Mouse (Mus musculus): ENCODE measurements at regions not wholly inside any gene's neighbourhood (a gene's known extent, or its start where the extent isn't known, plus 50 kb on each side); places are given as distances from the start of the nearest gene placed in this dataset.
"Not testable (repeated sequence)": the region's sequence is repeated elsewhere in the genome, so short reads cannot be mapped to it uniquely, and the experiment has no call there.

- DNase-seq (ENCODE audit: low spot score in 2 of 2) = no peak
Observed at GRCm38 (mm10) chr10:19494461-19495105, 97.2 kb upstream of the Ifngr1 start.

DNA sequence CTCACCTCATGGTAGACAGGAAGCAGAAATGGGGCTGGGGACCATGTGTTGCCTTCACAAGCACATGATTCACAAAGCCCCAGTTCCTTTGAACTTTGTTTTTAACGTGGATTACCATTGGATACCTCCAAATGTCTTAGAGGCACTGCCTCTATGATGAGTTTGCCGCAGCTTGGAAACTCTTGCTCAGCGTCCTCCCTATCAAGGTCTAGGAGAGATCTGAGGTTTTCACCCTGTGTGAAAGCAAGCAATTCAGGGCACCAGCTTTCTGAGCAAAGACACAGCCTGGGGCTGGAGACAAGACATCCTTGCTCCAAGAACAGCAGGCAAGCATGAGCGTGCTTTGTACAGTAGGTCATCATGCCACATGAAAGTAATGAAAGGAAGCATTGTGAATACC, 93.6 kb upstream of the Ifngr1 start:
- no peak for DNase-seq (ENCODE audit: low spot score in 2 of 2)

- no peak for DNase-seq (ENCODE audit: low spot score in 2 of 2)
Observed at GRCm38 (mm10) chr10:19502874-19503273, 88.9 kb upstream of the Ifngr1 start.

DNA sequence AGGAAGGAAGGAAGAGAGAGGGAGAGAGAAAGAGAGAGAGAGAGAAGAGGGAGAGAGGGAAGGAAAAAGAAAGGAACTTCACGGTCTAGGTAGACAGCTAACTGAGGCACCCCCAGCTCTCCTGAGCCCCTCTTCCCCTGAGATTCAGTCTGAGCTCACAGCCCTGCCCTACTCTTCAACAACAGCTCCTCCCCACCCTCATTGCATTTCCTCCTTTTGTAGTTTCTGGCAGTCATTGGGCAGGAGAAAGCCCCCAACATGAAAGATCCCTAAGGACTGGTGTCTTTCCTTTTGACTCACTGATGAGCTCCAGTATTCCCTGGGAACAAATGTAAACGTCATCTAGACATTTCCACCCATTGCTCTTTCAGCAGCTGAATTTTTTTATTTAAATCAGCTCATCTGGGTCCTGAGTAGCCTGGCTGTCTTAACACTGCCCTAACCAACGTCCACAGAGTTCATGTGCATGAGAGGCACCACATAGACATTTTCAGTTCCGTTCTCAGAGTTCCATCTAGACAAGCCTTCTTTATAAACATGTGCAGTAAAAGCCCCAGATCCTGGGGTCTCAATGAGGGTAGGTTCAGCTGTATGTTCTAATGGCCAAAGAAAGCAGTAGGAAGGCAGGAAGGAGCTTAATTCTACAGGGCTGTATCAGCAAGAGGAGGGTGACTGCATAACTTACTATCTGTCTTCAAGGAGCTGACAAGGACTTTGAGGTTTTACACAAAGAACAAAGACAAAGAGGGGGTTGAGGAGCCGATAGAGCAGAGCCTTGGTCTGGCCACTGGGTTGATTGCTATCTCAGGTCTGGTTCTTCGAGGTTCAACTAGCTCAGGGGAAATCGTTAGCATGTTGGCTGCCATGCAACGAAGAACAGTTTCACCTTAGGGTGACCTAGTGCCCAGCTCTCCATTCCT, 87.6 kb upstream of the Ifngr1 start:
- DNase-seq (ENCODE audit: low spot score in 2 of 2) = no peak

DNA sequence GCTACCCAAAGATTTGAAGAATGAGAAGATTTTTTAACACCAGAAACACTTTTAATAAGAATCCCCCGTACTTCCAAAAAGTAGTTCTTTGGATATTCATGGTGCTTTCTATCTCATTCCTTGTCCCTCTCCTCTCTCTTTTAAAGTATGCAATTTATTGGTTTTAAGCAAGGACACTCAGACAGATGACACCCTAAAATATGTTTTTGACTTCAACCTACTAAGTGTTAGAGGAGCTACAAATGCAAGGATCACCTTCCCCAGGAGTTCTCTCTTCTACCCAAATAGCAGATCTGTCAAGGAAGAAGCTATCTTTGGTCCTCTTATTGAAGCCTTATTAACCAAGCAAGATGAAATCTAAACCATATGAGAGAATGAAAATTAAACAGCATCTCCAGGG, 86.6 kb upstream of the Ifngr1 start:
- DNase-seq (ENCODE audit: low spot score in 2 of 2) = no peak

DNA sequence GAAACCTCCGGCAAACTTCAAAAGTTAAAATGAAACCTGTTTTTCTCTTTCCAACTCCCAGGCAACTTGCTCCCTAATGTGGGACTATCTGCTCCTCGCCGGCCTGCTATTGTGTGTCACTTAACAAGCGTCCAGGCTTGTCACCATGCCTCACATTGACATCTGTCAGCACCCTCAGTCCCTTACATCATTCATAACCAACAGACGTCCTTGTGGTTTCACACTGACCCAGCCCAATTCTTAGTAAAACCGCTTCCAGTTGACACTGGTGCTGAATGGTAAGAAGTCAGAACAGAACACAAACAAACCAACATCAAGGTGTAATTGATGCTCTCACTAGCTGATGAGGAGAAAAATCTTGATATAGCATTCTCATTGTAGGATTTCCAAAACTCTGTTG, 85.8 kb upstream of the Ifngr1 start:
- DNase-seq (ENCODE audit: low spot score in 2 of 2) = no peak

GRCm38 (mm10) chr10:19506434-19506833, 85.3 kb upstream of the Ifngr1 start:
- DNase-seq (ENCODE audit: low spot score in 2 of 2) = no peak

DNA sequence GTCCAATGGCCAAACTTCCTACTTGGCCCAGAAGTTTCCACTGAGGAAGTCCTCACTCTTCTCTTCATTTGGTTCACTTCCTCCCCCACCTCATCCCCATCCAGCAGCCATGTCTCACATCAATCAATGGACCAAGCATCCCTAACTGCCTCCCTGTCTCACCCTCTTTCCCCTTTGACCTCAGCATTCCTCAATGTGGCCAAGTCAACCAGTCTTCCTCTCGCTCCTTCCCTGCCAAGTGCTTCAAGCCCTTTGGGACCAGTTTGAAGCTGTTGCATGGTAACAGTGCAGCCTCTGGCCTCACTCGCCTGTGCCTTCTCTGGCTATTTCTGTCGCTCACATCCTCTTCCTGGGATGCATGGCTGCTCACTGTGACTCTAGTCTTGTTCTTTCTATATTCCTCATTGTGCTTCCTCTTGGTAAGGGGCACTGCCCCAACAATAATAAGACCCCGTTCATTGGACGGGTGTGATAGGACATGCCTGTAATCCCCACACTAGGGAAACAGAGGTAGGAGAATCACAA, 83.5 kb upstream of the Ifngr1 start:
- DNase-seq (ENCODE audit: low spot score in 2 of 2) = no peak

DNA sequence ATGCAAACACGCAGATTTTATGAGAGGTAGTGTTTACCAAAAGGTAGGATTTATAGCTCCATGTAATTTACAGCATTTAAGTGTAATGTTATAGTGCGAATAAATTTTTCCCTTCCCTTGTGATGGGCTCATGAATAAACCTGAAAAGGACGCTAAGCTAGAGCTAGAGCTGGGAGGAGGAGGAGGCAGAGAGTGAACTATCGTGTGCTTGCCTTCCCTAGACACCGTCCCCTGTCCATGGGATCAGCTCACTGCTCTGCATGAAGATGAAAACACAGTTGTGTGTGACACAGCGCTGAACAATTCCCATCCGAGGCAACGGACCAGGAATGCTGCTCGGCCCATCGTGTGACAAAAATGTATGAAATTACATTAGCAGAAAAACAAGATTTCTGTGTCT, 81.7 kb upstream of the Ifngr1 start:
- no peak for DNase-seq (ENCODE audit: low spot score in 2 of 2)

- not testable (repeated sequence) for DNase-seq (ENCODE audit: low spot score in 2 of 2)
Observed at GRCm38 (mm10) chr10:19514366-19514765, 77.4 kb upstream of the Ifngr1 start.

DNA sequence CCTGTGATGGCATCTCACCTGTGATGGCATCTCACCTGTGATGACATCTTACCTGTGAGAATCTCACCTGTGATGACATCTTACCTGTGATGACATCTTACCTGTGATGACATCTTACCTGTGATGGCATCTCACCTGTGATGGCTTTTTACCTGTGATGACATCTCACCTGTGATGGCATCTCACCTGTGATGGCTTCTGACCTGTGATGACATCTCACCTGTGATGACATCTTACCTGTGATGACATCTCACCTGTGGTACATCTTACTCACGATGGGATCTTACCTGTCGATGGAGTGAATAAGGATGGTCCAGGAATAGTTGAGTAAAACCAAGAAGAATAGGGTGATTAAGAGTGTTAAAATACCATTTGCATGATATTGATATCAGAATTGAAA, 76.9 kb upstream of the Ifngr1 start:
- no peak for DNase-seq (ENCODE audit: low spot score in 2 of 2)

GRCm38 (mm10) chr10:19516011-19516410, 75.7 kb upstream of the Ifngr1 start:
- no peak for DNase-seq (ENCODE audit: low spot score in 2 of 2)

DNA sequence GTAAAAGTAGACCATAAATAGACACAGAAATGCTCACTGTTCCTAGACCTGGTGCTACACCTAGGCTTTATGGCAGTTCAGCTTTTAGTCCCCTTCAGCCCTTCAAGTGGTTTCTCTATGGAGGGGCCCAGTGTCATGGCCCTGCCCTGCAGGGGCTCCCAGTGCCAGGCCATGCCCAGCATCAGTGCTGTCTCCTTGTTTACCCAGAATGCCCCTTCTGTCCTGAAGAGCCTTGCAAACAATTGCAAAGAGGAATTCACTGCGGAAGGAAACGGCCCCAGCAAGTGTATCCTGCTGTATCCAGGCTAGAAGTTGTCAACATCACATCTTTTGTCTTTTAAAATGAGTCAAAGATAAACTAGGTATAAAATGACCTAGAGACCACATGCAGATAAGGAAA, 74.7 kb upstream of the Ifngr1 start:
- no peak for DNase-seq (ENCODE audit: low spot score in 2 of 2)

GRCm38 (mm10) chr10:19518763-19519162, 73.0 kb upstream of the Ifngr1 start:
- no peak for DNase-seq (ENCODE audit: low spot score in 2 of 2)

GRCm38 (mm10) chr10:19522198-19522597, 69.6 kb upstream of the Ifngr1 start:
- DNase-seq (ENCODE audit: low spot score in 2 of 2) = no peak

DNA sequence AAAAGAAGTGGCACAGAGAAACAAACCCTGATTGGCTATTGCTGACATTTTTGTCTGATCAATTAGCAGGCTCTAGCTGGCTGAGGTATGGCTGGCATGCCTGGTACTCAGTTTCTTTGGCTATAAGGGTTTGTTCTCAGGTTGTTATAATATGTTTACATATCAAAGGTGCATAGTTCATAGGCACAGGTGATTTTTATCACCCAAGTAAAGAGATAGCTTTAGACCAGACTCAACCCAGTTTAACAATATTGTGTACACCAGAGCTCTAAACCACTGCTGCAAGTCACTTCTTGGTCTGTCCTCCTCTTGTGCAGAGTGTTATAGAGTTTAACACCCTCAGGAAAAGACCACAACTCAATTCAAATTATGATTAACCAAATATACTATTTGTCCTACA, 65.8 kb upstream of the Ifngr1 start:
- DNase-seq (ENCODE audit: low spot score in 2 of 2) = no peak

- no peak for DNase-seq (ENCODE audit: low spot score in 2 of 2)
Observed at GRCm38 (mm10) chr10:19526353-19526752, 65.4 kb upstream of the Ifngr1 start.

GRCm38 (mm10) chr10:19529655-19530054, 62.1 kb upstream of the Ifngr1 start:
- DNase-seq (ENCODE audit: low spot score in 2 of 2) = no peak

DNA sequence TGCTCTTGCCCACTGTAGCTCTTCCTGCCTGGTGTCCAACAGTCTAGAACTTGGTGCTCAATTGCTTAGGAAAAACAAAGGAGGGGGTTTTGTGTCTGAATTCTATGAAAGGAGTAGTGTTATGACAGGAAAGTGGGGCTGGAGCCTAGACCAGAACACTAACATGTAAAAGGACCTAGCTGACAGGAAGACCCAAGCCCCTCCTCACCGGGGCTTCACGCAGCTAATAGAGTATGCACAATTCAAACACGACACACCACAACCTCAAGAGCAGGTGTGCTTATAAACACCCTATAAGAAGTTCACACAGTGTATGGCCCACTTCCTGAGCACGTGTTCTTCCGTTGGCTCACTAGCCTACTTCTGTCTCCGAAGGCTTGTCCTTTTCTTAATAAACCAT, 61.7 kb upstream of the Ifngr1 start:
- DNase-seq (ENCODE audit: low spot score in 2 of 2) = no peak

GRCm38 (mm10) chr10:19531452-19531851, 60.3 kb upstream of the Ifngr1 start:
- DNase-seq (ENCODE audit: low spot score in 2 of 2) = no peak

DNA sequence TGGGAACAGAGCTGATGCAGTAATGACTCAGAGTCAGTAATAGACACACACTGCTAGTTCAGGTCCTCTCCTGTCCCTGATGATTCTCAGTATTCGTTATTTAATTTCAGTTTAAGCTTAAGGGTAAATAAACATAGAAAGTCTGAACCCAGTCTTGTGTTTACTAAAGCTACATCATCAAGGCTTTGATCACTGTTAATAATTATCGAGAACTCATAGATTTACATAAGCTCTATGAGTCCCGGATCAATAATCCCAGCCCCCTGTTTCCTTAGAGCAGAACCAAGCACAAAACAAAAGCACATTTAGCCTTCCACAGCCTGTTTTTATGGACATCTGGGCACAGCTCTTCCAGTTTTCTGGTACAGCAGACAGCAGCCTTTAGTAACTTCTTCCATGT, 59.0 kb upstream of the Ifngr1 start:
- DNase-seq (ENCODE audit: low spot score in 2 of 2) = no peak

DNA sequence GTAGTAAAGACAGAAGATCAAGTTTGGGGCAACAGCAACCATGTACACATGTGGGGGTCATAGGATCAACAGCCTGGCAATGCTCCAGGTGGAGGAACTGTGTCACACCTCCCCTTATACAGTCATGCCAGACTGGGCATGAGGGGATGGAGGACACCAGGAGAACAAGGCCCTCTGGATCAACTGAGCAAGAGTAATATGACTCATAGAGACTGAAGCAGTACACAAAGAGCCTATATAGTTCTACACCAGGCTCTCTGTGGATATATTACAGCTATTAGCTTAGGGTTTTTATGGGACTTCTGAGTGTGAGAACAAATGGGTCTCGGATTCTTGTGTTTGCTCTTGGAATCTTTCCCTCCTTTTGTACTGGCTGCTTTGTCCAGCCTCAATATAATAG, 57.9 kb upstream of the Ifngr1 start:
- DNase-seq (ENCODE audit: low spot score in 2 of 2) = peak in 1 of 2 experiments; percentile 15
